Mouse (Mus musculus) frontal cortex, postnatal 10 days (tissue): ENCODE measurements around the gene Cbs.
"Not testable (repeated sequence)": the region's sequence is repeated elsewhere in the genome, so short reads cannot be mapped to it uniquely, and the experiment has no call there.

Experiments
- DNase-seq, 2 experiments: peaks; one replicate each; pipeline ENCODE4 v3.0.0; 2022; ENCODE audit warnings: low spot score in 2 of 2, mixed read lengths in 1 of 2

The Cbs gene

DNA sequence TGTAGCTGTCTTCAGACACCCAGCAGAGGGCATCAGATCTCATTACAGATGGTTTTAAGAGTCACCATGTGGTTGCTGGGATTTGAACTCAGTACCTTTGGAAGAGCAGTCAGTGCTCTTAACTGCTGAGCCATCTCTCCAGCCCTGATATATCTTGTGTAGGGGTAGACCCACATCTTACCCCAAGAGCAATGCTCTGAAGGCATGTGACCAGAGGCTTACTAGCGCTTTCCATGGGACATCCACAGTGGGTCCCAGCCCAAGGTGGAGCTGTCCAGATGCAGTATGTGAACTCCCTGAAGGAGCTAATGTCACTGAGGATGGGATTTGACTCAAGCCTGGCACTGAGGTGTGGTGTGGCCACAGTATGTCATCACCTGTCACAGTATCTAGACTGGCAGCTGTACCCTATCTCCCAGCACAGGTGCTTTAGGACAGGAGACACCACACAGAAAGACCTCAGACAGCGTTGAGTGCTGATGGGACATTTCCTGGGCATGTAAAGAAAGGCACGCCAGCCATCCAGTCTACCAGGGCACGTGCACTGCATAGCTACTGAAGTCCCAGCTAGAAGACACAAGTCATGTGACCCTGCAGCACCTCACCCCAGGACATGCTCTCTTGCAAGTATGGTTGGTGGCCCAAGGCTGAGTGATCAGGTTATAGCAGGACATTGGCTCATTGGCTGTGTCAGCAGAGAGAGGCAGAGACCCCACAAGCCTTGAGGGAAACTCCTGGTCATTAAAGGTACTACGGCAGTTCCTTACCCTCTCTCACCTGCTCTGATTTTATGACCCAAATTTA, 9.4 kb upstream of the Cbs start:
- DNase-seq = no peak

DNA sequence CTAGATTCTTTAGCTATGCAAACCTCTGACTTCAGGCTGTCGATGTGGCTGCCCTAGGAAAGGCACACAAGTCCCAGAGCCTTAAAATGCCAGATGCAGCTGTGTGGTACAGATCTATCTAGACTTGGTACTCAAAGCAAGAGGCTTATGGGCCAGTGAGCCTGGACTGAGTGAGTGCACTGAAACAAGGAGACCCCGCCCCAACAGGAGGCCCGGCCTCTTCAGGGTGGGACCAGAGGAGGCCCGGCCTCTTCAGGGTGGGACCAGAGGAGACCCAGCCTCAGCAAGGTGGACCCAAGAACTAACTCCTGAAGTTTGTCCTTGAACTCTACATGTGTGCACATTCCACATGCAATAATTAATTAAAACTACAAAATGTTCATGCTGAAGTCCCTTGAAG, 5.9 kb upstream of the Cbs start:
- DNase-seq = no peak

DNA sequence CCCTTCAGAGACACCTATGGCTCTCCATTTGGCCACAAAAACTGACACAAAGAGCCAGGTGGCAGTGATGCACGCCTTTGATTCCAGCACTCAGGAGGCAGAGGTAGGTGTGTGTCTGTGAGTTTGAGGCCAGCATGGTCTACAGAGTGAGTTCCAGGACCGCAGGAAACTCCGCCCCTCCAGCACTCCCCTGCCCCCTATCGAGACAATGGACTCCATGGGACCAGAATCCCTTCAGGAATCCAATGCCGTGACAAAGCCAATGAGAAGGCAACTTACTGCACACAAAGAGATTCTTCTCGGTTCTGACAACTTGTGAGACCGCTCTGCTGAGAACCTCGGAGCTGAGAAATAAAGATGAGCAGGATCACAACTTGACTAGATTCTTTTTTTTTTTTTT, 5.3 kb upstream of the Cbs start:
- DNase-seq = no peak

- peak; percentile 24 to 37 for DNase-seq
Measured at GRCm38 (mm10) chr17:31639651-31640050, 2.6 kb upstream of the Cbs start.

- DNase-seq = peak; percentile 68 to 80
Measured at GRCm38 (mm10) chr17:31637866-31638570, 980 bp upstream of the Cbs start.

DNA sequence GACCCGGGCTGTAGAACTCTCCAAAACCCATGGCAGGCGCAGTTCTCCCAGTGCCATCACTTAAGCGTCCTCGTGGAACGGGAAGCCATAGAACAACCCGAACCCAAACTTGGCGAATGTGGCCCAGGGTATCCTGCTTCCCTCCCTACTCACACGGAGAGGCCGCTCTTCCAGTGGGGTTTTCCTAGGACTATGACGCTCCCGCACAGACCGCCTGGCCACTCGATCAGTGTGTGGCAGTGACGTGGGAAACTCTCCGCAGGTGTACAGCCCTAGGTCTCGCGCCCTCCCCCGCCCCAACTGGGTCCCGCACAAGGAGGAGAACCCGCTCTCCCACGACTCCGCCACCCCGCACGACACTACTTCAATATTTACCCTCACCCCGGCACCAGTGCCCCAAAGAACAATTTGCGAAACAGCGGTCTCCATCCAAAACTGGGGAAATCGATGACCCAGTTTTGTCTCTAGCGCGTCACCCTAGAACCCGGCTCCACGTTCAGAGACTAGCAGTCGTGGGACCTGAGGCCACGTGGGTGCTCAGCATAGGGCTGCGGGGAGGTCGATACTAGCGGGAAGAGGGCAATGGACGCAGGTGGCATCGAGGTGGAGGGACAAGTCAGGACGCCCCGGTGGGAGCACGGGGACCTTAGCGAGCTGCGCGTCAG, 629 bp downstream of the Cbs start:
- DNase-seq = no peak

- DNase-seq = no peak
Measured at GRCm38 (mm10) chr17:31635781-31636180, 1.3 kb downstream of the Cbs start.

DNA sequence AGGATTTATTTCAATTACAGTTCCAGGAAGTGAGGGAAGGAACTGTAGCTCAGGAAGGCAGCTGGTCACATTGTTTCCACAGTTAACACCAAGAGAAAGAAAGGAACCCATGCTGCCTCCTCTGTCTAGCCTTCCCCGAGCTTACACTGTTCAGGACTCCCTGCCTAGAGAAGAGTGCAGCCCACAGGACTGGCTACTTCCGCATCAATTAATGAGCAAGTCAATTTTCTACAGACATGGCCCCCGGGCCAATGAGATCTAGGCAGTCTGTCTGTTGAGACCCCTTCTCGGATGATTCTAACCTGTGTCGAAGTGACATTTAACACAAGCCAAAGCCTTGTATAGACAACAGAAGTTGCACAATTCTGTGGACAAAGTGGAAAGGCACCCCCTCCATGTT, 2.1 kb downstream of the Cbs start:
- DNase-seq = no peak

- DNase-seq = no peak
Measured at GRCm38 (mm10) chr17:31633007-31633406, 4.0 kb downstream of the Cbs start.

- no peak for DNase-seq
Measured at GRCm38 (mm10) chr17:31631081-31631800, 5.8 kb downstream of the Cbs start.

DNA sequence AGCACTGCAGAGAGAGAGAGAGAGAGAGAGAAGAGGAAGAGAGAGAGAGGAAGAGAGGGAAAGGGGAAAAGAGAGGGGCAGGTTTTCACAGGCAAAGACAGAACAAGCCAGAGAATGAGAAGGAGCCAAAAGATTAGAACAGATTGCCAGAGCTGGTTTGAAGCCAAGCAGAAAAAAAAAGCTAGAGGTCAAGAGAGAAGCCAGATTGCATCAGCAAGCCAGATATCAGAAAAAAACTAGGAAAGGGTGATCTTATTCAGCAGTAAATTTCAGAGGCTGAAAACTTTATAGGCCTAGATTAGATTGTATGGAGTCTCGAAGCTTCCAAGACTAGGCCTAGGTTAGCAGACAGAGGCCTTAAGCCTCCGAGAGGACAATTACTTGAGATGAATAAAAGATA, 9.1 kb downstream of the Cbs start:
- no peak for DNase-seq

GRCm38 (mm10) chr17:31623101-31623500, 13.9 kb downstream of the Cbs start:
- DNase-seq = no peak

DNA sequence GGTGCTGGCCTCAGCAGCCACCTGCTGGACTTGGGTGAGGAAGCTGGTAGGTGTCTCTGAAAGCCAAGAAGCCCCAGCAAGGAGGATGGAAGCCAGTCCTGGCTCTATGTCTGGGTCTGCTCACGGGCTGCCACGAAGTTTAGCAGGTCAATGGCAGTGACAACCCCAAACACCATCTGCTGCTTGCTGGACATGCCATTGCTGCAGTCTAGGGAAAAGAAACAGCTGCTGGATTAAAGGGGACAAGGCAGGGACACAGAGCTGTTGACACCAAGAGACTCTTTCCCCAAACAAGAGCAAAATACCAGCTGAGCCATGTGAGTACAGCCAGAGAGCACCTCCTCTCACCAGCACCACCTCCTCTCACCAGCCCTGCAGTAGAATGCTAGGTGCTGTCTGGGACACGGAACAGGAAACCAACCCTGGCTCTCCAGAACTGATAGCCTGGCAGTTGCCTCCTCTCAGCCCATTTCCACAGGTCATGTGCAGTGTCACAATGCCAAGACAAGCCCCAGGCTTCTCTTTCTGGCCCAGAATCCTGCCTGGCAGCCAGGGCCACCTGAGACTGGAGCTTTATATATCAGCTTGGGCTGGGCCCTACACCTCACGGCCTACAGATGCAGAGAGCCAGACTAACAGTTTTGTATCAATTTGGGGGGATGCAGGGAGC, 23.8 kb downstream of the Cbs start:
- DNase-seq = no peak

DNA sequence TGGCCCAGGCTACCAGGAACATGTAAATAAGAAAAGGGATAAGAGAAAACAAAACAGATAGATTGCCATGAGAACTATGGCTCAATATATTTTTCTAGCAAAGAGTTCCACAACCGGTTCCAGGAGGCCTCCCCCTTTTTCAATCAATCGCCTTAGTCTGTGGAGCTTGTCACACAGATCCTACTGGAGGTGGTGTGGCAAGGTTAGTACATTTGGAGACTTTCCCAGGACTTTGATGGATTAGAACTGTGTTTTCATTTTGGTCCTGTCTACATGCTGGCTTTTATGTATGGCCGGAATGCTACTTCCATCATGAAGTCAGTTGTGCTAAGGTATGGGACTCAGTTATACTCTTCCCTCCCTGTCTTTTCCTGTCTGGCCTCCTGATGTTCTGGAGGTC, 27.1 kb downstream of the Cbs start:
- no peak for DNase-seq

GRCm38 (mm10) chr17:31609173-31609572, 27.9 kb downstream of the Cbs start:
- DNase-seq = not testable (repeated sequence)

- no peak for DNase-seq
Measured at GRCm38 (mm10) chr17:31607256-31607951, 29.6 kb downstream of the Cbs start.

GRCm38 (mm10) chr17:31606424-31606823, 30.6 kb downstream of the Cbs start:
- no peak for DNase-seq

GRCm38 (mm10) chr17:31598593-31598992, 38.4 kb downstream of the Cbs start:
- no peak for DNase-seq

DNA sequence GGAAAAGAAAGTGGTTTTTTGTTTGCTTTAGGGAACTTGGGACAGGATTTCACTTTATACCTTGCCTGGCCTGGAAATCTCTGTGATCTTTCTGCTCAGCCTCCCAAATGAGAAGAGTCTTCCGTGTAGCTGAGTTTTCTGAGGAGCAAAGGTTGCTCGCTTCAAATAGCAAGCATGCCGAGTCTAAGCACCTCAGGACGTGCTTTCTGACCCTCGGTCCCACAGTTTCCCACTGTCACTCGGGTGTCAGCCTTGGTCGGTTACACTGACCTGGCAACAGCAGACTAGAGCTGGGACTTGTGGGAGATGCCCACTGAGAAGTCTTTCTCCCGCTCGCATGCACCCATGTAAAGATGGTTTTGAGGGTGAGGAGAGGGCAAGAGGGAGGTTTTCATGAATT, 39.1 kb downstream of the Cbs start:
- DNase-seq = no peak

DNA sequence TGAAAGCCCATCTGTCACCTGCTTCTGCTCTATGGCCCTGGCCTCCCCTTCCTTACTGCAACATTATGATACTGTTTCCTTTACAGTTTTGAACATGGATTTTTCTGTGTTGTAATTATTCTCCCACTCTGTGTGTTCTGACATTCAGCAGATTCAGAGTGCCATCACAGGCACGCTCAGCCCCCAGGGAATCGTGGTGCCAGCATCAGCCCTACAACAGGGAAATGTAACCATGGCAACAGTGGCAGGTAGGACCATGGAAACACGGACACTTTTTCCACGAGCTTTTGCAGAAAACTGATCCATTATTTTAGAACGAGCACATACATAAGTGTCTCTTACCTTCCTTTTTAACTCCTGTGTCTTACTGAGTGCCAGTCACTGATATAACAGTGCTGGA, 42.0 kb downstream of the Cbs start:
- no peak for DNase-seq

DNA sequence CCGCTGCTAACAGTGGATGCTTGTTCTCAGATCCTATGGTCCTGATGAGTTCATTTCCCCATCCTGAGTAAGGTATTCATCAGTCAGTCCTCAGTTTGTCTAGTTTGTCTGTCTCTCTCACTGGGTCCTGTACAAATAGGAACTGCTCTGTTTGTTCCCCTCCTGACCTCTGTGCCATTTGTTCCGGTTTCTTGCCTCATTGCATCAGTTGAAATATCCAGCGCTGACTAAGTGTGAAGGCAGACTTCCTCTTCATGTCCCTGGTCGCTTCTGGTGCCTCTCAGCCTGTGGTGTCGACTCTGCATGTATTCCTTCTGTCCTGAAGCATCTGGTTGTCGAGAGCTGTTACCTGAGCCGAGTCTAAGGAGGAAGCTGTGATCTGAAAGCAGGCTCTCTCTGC, 42.4 kb downstream of the Cbs start:
- no peak for DNase-seq
